Mouse (Mus musculus): ENCODE results near the gene Pdcl2. TPM values are rescaled to one million over a fixed set of nuclear protein-coding genes. Genes with fewer than 3 reads are reported as not detected.

The Pdcl2 gene
- total RNA-seq (2021): not detected
- long read RNA-seq, experiment 1: 0 reads
- long read RNA-seq, experiment 2: 0 reads

DNA sequence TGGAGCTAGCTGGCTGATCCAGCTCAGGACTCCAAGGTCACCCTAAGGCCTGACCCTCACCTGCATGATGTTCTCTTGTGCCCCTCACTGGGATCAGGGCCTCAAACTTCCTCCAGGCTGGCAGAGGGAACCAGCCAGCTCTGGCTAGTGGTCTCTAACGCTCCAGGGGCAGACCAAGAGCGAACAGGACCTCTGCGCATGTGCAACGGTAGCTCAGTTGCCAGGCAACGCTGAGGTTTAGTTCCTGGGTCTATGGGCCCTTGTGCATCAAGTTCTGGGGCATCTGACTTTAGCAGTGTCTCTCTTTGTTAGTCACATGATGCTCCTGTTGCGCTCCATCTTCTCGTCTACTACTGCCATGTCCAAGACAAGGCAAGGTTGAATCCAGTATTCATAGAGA, at the start of gene Pdcl2:
Gene Pdcl2, minus strand, starts transcription at position 204 of the 400 bp plus-strand sequence.
- no peak for DNase-seq

DNA sequence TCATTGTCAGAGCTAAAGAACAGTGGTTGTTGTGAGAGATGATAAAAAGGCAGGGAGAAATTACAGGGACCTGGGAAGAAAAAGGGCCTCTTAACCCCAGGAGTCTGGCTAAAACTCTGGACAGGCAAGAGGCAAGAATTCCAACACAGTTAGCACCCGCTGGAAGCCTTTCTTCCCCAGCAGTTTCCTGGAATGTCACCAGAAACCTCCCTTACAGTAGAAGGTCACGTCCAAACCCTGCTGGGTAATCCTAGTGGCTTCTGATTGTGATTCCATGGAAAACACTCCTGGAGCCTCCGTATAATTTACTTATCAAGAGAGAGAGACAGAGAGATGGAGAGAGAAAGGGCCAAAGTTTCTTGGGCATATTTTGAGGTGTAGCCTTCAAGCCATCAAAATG, 48.3 kb upstream of the Pdcl2 start:
- no peak for DNase-seq

DNA sequence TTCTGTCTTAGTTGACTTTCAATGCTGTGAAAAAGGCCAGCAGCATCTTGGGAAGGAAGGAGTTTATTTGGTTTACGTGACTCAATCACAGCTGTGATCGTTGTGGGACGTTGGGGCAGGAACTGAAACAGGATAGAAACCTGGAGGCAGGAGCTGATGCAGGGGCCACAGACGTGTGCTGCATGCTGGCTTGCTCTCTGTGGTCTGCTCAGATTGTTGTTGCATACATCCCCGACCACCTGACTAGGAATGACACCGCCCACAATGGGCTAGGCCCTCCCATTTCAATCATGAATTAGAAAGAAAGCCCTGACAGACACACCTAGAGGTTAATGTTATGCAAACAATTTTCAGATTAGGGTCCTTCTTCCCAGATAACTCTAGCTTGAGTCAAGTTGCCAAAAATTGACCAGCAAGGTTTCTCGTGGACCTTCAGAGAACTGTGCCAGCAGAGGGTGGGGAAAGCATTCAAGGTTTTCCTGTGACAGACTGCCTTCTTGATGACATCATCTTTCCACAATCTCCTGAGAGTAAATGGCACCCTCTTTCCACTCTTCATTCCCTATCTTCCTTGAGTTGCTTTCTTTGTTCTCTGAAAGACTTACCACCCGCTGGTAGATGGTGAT, 38.4 kb upstream of the Pdcl2 start:
- peak; percentile 26 for DNase-seq

DNA sequence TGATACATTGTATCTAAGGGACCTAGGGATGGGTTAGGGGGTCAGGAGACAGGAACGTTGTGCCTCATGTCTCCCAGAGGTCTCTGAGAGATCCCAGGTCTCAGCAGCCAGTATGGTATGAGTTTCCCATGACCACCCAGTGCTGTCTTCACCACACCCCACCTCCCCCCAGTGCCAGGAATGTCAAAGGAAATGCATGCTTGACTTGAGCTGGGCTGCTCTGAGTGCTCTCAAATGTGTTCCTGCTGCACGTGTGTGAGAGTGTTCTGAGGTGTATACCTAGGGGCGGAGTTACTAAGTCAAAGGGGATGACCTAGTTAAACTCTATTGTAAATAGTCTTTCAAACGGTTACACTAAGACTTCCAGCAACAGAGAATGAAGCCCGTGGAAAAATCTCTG, 34.5 kb upstream of the Pdcl2 start:
- no peak for DNase-seq

DNA sequence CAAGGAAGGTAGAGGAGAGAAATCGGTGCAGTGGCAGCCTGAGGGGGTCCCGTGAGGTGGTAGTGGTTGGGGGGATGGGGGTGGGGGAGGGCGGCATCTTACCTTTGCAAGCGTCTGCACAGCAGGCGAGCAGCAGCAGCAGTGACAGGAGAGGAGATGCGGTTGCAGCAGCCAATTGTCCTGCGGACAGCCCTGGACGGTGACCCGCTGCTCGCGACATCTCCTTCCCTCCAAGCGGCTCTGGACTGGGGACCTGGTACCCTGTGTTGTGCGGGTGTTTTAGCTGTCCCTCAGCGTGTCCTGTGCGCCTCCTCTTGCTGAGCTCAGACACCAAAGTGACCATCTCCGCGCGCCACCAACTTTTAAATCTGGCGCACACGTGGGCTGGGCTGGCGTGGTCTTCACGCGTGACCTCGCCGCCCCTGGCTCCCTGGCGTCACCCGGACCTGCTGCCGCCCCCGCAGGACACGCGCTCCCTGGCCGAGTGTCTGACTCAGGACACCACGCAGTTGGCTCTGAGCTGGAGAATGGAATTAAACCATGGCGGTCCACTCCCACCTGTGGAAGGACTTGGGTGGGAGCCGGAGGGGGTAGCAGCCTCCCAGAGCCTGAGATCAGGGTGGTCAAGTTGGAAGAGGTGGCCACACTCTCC, 32.6 kb upstream of the Pdcl2 start, which contains the start of gene Nmu:
Gene Nmu, minus strand, starts transcription at position 336 of the 652 bp plus-strand sequence.
- peak; percentile 8 for DNase-seq

DNA sequence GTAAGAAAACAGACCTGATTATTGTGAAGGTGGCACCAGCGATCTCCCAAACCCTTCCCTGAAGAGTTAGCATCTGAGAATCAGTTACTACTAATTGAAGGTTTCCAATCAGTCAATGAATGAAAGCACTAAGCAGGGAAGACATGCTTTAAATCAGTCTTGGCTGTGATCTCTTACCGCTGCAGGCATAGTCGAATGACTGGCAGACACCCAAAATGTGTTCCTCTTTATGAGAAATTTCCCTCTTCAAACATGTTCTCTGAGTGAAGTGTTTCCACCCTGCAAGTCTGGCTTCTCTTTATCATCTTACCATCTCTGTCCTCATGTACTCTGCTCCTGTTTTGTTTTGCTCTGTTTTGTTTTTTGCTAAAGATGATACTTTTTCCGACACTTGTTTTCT, 29.8 kb upstream of the Pdcl2 start:
- no peak for DNase-seq

DNA sequence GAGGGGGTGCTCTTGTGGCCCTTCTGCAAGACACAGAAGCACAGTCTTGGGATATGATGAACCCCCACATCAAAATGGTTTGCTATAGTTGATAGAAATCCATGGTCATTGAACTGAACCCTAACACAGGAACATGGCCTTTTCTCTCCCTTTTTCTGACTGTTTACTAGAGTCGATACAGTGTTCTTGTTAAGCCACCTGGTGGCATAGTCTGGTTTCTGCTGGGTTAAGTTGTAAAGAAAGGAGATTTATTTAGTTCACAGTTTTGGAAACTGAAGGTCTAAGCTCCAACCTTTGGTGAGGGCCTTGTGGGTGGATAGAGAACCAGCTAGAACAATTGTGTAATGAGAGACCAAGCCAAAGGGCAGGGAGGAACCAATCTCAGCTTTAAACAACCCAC, 29.1 kb upstream of the Pdcl2 start:
- no peak for DNase-seq

DNA sequence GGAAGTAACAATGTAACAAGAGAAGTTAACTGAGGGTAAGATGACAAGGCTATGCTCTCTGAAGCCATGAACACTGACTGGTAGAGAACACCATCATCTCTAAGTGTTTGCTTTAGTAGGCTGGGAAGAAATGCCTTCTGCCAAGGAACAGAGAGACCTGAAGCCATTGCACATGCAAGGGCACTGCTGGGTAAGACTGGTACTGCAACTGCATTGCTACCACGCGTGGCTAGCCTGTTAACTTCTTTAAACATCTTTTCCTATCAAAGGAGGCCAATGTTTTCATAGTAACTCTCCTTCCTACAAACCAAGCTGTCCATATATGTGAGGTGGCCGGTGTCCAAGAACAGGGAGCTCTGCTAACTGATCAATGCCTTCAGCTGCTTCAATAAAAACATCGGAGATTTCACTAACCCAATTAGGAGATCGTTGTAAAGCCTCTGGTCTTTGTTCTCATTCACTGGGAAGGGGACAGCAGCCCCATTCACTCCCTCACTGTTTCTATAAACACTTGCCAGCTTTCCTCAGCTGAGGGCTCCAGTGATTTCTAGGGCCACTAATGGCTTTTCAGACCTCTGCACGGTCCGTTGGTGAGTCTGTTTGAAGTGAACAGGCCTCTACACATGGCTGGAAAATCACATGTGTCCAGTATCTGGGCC, 21.1 kb upstream of the Pdcl2 start:
- DNase-seq: no peak

DNA sequence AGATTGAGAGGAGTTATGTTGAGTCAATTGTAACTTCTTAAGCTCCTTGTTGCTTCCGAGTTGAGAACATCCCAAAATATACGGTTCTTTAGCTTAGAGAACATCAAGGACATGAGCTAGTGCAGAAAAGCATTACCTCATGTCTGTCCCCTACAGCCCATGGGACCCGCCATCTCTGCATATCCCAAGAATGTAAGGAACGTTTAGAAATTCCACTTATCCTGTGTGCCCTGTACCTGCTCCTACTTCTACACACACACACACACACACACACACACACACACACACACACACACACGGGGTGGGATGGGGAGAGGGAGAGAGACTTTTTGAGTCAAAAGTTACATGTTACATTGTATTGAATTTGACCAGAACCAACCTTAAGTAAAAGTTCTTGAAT, 20.6 kb upstream of the Pdcl2 start:
- no peak for DNase-seq

DNA sequence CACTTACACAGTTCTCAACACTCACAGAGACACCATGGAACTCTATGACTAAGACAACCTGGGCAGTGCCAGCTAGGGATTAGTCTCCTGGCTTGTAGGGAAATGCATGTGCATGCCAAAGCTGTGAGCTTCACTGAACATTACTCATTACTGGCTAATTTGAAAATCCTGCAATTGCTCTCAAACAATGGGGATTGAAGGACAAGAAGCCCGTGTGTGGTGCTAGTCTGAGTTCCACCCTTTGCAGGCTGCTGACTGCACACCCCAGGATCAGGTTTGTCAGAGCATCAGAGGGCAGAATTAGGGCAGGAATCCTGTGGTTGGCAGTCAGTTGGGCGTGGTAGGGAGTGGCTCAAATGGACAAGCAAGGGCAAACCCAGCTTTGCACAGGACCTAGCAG, 15.2 kb upstream of the Pdcl2 start:
- no peak for DNase-seq

DNA sequence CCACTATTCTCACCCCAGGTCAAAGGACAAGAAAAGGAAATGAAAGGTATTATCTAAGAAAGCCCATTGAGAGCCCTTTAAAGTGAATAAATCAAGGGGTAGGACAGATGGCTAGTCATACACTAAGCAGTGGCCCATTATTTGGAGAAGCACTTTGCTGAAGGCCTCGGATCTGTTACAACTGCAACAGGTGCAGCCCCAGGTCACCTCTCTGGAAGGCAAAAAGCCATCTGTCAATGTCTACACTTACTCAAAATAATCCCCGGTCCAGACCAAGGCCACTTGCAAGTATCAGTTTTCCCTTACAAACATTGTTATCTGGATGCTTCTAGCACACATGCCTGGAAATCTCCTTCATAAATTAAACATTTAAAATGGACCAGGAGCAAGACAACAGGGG, 10.0 kb upstream of the Pdcl2 start:
- DNase-seq: no peak

DNA sequence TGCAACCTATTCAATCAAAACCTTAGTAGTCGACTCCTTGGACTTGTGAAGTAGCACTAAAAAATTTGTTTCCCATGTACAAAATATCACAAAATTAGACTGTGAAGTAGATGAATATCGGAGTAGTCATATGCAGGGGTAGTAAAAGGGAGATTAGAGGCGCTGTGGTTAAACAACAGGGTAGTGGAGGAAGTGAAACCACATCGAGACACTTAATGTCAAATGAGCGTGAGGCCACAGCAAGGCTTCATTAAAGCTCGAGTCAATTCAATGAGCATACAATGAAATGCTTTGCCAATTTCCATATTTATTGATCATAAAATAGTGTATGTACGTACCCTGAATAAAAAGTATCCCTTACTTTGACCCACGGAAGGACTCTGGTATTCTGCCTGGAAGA, 6.1 kb upstream of the Pdcl2 start:
- no peak for DNase-seq

DNA sequence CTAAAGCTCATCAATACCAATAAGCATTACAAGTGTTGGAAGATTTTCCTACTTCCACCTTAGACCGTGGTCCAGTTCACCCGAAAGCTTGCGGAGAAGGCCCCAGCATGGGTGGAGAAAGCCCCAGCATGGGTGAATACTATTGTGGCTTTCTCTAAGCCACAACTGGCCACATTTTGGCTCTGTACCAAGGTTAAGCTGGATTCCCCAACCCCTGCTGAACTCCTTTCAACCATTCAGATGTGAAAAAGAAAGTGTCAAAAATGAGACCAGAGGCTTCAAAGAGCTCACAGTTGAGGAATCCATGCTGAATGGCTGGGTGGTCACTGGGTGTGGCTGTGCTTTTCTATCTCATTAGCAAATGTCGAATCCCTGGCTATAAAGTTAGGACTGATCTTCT, 2.9 kb upstream of the Pdcl2 start:
- no peak for DNase-seq

DNA sequence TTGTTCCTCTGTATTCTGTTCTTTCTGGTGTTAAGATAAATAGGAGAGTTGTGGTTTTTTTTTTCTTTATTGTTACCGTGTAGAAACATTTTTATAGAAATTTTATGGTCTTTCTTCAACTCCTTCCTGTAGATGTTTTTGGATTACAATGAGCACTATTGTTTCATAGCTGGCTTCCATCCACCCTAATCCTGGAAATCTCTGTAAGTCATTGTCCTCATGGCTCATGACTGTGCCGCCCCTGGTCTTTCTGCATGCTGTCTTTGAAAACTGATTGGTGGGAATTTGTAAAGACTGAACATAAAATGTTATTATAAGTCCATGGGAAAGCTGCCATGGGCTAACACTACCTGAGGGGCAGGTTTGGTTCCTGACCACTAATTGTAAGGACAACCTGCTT, 3.7 kb downstream of the Pdcl2 start:
- no peak for DNase-seq

DNA sequence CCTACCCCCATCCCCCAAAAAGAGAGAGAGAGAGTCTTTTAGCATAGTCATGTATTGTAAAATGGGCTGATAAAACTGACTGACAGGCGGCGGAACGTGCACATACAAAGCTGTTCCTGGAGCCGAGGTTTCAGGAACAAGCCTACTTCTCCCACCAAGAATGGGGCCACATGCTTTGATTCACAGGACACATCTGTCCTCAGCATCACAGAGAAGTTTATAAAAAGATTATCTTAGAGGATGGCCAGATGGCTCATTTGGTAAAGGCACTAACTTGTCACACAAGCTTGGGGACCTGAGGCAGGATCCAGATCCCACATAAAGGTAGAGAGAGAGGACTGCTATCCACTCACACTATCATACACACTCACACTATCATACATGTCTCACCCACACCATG, 5.8 kb downstream of the Pdcl2 start:
- DNase-seq: no peak

DNA sequence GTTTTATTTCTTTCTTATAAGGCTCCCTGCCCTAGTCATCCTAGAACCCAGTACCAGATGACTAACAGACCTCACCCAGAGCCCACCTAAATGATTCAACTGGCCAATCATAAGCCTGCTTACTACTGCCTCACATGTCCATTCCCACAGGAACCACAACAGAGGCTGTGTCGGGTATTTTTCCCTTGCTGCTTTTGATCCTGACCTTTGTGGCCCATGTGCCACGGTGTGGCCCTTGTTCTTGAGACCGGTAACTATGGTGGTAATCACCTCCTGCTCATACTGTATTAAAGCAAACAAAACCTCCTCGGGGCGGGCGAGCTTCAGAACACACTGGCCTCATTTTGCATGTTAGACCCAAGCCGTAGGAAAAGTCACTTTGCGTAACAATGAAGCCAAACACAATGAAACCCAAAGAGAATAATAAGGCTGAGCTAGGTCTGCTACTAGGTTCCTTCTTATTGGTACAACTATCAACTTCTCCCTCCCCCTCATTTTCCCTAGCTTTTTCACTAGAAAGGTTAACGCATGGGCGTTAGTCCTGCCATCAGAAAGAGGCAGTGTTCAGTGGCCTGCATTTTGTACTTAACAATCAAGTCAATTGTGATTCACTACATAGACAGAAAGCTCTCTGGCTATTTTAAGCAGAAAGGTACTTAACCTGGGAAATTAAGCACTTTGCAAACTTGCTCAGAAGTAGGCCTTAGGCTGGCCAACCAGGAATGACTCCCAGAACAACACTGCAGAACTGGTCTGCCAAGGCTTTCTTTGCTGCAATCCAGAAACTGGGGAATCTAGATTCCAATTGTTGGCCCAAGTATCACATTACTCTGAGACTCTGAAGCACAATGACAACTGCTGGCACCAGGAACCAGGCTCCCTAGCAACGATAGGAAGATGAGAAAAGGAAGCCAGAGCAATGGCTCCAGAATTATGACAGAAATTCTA, 9.4 kb downstream of the Pdcl2 start:
- DNase-seq: no peak

DNA sequence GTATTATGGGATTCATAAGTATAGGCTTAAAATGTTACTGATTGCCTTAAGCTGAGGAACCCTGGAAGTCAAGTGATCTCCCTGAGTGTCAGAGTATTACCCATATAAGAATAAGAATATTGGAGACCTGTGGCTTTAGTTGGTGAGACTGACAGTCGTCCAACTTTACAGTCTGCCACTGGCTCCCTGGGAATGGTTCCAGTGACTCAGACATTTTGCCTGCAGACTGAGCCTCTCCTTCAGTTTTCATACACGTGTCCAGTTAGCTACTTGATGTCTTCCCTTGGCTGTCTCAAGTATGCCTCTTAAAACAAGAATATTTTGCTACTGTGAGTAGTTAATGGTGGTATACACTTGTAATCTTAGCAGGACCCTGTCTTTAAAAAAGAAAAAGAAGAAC, 22.8 kb downstream of the Pdcl2 start:
- DNase-seq: no peak

DNA sequence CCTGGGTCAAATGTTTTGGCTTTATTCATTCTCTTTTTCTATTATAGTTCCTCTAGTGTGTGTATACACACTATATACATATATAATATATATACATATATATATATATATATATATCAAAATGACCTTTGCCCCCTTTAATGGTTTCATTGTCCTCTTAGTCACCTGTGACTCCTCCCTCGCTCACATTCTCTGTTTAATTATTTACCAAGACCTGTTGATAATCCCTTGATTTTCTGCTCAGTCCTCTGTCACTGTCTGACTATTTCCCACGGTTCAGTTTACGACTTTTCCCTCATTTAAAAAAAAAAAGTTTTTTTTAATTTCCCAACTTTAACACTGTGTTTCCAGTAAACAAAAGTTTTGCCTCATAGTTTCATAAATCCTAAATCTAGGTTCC, 24.7 kb downstream of the Pdcl2 start:
- DNase-seq: no peak

DNA sequence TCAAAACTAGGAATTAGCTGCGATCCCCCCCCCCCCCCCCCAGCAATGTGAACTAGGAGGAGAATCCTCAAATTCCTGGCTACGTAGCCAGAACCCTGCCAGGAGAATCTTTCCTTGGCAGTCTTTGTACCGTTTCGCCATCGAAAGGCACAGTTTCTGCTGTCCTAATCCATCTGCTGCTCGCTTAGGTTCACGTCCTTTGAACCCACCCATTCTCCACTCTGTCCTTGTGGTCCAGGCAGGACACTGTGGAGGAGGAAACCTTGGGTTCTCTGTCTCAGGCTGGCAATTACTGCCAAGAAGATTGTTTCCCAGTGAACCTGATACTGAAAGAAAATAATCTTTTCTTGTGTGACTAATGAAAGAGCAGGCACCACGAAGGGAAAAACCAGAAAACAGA, 25.3 kb downstream of the Pdcl2 start:
- DNase-seq: peak; percentile 45

DNA sequence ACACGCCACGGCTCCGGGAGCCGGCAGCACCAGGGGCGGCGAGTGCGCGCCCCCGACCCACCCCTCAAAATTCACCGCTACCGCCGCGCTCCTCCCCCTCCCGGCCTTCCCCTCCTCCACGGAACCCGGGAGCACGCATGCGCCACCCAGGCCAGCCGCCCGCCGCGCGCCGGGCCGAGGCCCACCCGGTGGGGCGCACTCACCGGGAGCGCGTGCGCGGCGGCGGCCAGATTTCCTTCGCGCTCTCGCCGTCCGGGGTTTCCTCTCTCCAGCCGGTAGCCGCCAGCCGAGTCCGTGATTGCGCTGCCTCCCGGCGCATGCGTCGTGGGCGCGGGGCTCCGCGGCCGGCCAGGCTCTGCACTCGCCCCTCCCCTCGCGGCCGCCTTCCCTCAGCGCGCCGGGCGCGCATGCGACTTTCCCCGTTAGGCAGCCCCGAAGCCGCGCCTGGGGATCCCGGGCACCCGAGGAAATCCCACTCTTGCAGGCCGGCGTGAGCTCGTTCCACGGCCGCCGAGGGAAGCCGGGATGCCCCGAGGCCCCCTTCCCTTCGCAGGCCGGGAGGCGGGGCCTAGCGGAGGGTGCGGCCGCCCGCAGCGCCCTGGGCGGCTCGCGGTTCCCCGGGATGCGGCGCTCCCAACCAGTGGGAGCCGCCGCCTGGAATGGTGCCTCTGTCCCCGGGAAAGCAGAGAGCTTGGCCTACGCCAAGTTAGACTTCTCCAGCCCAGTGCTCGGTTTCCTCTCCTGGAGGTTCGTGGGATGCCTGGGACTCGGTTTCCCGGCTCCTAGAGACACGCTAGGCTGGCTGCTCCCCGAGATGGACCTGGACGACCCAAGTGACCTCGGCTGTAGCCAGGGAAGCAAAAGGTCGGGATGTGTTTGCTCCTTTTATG, 26.3 kb downstream of the Pdcl2 start, which contains the start of gene Clock:
Gene Clock, minus strand, starts transcription at position 341 of the 890 bp plus-strand sequence.
- DNase-seq: peak; percentile 93

DNA sequence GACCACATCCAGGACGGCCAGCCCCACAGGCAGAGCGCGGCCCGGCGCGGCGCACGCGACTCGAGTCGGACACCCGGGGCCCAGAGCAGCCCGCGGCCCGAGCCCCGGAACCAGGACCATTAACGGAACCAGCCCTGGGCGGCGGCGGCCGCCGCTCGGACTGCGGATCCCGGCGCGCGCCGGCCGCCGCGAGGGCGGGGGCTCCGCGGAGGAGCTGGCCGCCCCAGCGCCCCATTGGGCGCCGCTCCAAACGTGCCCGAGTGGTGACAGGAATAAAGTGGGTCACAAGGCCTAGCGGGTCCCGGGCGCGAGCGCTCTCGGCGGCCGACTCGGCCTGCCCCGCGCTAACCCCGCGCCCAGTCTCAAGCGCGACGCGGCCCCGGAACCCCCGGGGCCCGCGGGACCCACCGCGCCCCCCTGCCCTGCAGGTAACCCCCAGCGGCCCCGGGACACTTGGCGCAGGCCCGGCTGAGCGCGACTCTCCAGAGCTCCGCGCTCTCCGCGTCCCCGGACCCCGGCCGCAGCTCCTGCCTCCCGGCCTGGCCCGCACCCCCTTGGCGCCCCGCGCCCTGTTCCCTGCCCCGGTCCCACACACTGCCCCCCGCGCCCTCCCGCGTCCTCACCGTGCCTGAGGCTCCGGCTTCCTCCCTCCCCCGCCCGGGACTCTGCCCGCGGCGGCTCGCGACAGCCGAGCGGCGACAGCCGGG, 27.1 kb downstream of the Pdcl2 start:
- DNase-seq: peak; percentile 94
